Mouse (Mus musculus) heart, postnatal 0 days (tissue): ENCODE results near the gene Dpp9. TPM values are rescaled to one million over a fixed set of nuclear protein-coding genes. Genes with fewer than 3 reads are reported as not detected.
A peak's percentile ranks its signal among the peaks of the same experiment; 100 is the strongest.

Experiments
- ATAC-seq: fragments of 200-750 bp; cut with Nextera tagmentation; 2 replicates; pipeline ENCODE4 v1.8.0; 2017; ENCODE audit warnings: low read depth, moderate number of reproducible peaks, moderate library complexity; ENCODE audit not compliant: insufficient read depth
- DNase-seq: peaks from one replicate; pipeline ENCODE4 v3.0.0-alpha.2; 2016; ENCODE audit warnings: low spot score
- H3K27ac ChIP-seq: fragments of 300-500 bp; sonication (generic); 2 replicates; pipeline ENCODE4 v1.5.1; 2014; ENCODE audit warnings: low read depth, mild to moderate bottlenecking
- H3K27me3 ChIP-seq: fragments of 300-500 bp; sonication (generic); 2 replicates; pipeline ENCODE4 v1.6.1; 2014; ENCODE audit warnings: low read length, mixed read lengths; ENCODE audit not compliant: control insufficient read depth, insufficient read depth
- H3K36me3 ChIP-seq: fragments of 300-500 bp; sonication (generic); replicated peaks from 2 replicates; pipeline ENCODE4 v1.6.1; 2014; ENCODE audit warnings: low read length, mixed read lengths; ENCODE audit not compliant: control insufficient read depth, insufficient read depth
- H3K4me1 ChIP-seq: fragments of 300-500 bp; sonication (generic); 2 replicates; pipeline ENCODE4 v1.6.1; 2014; ENCODE audit warnings: antibody characterized with exemption; ENCODE audit not compliant: control insufficient read depth, insufficient read depth
- H3K4me2 ChIP-seq: fragments of 300-500 bp; sonication (generic); 2 replicates; pipeline ENCODE4 v1.6.1; 2014; ENCODE audit warnings: low read depth, mild to moderate bottlenecking, low read length, moderate library complexity
- H3K4me3 ChIP-seq: fragments of 300-500 bp; sonication (generic); 2 replicates; pipeline ENCODE4 v1.5.1; 2014; ENCODE audit warnings: low read depth, low read length
- H3K9ac ChIP-seq: fragments of 300-500 bp; sonication (generic); replicated peaks from 2 replicates; pipeline ENCODE4 v1.6.1; 2014; ENCODE audit warnings: low read depth, low read length, mixed read lengths
- H3K9me3 ChIP-seq: fragments of 300-500 bp; sonication (generic); replicated peaks from 2 replicates; pipeline ENCODE4 v1.6.1; 2016; ENCODE audit warnings: low read length; ENCODE audit not compliant: control insufficient read depth
- CTCF ChIP-seq: IDR thresholded peaks from 2 replicates; pipeline ENCODE4 v1.5.1; 2016; ENCODE audit warnings: antibody characterized with exemption, control low read depth, low read depth
- EP300 ChIP-seq: IDR thresholded peaks from 2 replicates; pipeline ENCODE4 v1.6.1; 2016; ENCODE audit warnings: antibody characterized with exemption, low read depth
- WGBS: fragments of 180-500 bp; shearing (Covaris S2); extraction: QIAGEN DNeasy Blood & Tissue Kit; methylation state at CpG from one replicate; pipeline ENCODE4 v1.1.7; 2014; 5-methylcytosine and 5-hydroxymethylcytosine counted together
- microRNA counts: library from miRNA; unstranded; fragments of <30 nt; microRNA quantifications from one replicate; lab custom pipeline; 2015
- microRNA-seq: library from miRNA; unstranded; fragments of <30 nt; microRNA quantifications from one replicate; pipeline ENCODE4, GENCODE M21; 2016
- polyA plus RNA-seq: library from polyadenylated mRNA; unstranded; fragments of >200 nt; fragmentation: Nextera tagmentation; extraction: Ambion mirVana; gene quantifications from 2 replicates; pipeline ENCODE4 v1.2.1, GENCODE M21; 2015
- total RNA-seq: library from RNA; depleted of rRNA; stranded (reverse); fragments of >200 nt; gene quantifications from 2 replicates; pipeline ENCODE4 v1.2.3, GENCODE M21; 2014; ENCODE audit warnings: low replicate concordance; rRNA removed

Dpp9 gene
- total and polyA plus RNA-seq, 2 experiments from 2014 or later, result 13.3 to 29.0 TPM

DNA sequence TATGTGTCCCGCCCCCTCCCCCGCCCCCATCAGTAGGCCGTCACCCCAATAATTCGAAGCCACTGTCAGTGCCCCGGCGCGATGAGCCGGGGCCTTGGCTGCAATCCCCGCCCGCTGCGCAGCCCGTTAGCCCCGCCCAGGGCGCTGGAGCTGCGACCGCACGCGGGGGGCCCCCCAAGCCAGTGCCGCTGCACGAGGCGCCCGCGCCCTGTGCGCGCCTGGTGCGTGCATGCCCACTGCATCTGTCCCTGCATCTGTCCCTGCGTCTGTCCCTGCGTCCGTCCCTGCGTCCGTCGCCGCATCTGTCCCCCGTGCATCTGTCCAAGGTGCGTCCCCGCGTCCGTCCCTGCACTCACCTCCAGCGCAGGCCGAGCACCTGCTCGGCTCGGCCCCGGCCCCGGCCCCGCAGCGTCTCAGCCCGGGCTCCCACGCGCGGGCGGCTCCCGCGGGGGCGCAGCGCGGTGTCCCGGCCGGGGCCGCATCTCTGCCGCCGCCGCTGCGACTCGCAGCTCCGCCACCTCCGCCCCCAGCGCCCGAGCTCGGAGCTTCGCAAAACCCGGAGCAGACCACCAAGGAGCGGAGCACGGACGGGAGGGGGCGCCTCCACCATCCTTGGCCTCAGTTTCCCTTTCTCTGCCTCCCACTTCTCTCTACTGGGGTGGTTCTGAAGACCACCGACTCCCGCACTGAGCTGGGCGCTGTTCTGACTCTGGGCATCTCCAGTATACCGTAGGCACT is 78.7 kb downstream of the Dpp9 start, which contains the start of gene Sema6b:
Sema6b (minus strand) TSS at position 486 of the 738 bp plus-strand sequence.
- Histone ChIP-seq H3K27ac (no peak within 1 kb of the TSS), H3K4me1 (peaks cover 10% of the 10 kb centered on the region), H3K4me2 (peak within 1 kb of the TSS; percentile 94), H3K9ac (peak within 1 kb of the TSS; percentile 37; the same call in 1 of the 2 replicates), H3K9me3 (no peaks in the 10 kb centered on the region), H3K36me3 (no peaks in the 10 kb centered on the region), H3K4me3 (peak within 1 kb of the TSS; percentile 60), H3K27me3 (peaks cover 74% of the 10 kb centered on the region)
- WGBS, result 2% methylated on average over 74 of the region's 79 CpGs
- DNase-seq, result peak; percentile 33
- ATAC-seq, result peak; percentile 21; the same call in 1 of the 2 replicates
- TF ChIP-seq CTCF, result no peak
- TF ChIP-seq EP300, result no peak

DNA sequence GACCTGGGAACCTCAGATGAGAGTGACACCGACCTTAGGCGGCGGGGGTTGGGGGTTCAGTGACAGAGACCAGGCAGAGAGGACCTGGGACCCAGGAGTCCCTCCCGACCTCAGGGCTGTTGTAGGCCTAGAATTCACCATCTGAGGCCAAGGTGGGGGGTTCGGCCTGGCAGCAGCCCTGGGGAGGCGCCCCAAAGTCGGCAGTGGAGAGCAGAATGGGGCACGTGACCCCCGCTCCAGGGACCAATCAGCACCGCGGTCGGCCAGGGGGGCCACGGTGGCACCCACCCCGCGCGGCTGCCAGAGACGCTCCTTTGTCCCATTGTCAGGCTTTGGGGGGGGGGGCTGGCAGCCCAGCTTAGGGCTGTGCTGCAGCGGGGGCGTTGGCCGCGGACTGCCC is 79.3 kb downstream of the Dpp9 start:
- DNase-seq (no peak), ATAC-seq (no peak)
- H3K36me3 ChIP-seq, result no peaks in the 10 kb centered on the region
- peak overlapping the region; percentile 60 for H3K4me3 ChIP-seq
- H3K4me2 ChIP-seq, result peak overlapping the region; percentile 94
- peaks cover 70% of the 10 kb centered on the region for H3K27me3 ChIP-seq
- no peaks in the 10 kb centered on the region for H3K9me3 ChIP-seq
- peaks cover 13% of the 10 kb centered on the region for H3K4me1 ChIP-seq
- TF ChIP-seq EP300 (no peak), CTCF (no peak)
- H3K9ac ChIP-seq, result peak overlapping the region; percentile 37; the same call in 1 of the 2 replicates
- H3K27ac ChIP-seq, result no peak overlapping the region
- 20% methylated on average over 14 of the region's 21 CpGs for WGBS

DNA sequence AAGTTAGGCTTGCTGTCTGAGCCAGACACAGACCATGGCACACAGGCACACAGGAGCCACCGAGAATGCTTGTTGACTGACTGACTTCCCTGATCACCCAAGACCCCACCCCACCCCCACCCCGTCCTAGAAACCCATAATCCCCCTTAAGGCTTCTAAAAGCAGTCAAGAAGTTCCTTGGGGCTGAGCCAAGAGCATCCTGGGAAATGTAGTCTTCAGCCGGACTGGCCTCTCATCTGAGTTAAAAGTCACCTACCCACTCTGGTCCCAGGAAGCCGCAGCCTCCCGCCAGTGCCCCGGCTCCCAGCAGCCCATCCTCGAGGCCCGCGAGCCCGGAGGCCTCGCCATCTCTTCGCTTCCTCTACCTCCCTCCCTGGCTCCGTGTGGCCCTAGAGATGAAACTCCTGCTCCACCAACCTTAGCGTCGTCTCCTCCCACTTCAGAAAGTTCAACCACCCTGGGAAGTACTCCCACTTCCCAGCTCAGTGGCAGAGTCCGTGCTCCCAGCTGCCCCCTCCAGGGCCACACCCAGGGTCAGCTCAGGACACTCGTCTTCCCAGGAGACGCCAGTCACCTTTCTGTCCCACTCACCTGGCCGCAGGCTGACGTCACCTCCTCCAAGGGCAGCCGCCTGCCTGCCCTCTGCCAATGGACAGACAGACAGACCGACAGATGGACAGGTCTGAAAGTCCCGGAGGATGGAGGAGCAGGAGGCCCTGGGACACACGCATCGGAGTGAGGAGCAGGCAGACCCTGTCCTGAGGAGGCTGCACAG is 80.7 kb downstream of the Dpp9 start:
- peaks cover 20% of the 10 kb centered on the region for H3K4me1 ChIP-seq
- no peak overlapping the region for H3K27ac ChIP-seq
- 25% methylated on average over 25 of the region's 25 CpGs for WGBS
- H3K9me3 ChIP-seq, result no peaks in the 10 kb centered on the region
- H3K4me2 ChIP-seq, result peak overlapping the region; percentile 24; the same call in 1 of the 2 replicates
- no peaks in the 10 kb centered on the region for H3K36me3 ChIP-seq
- TF ChIP-seq EP300, result no peak
- TF ChIP-seq CTCF, result no peak
- no peak overlapping the region for H3K9ac ChIP-seq
- H3K27me3 ChIP-seq, result peaks cover 57% of the 10 kb centered on the region
- ATAC-seq (no peak), DNase-seq (no peak)
- no peak overlapping the region for H3K4me3 ChIP-seq

MicroRNAs within 50 kb of the gene (microRNA counts, 519-probe panel; counts per million panel counts)
- 1,889 counts per million, percentile 18 among the panel's probes with 10 or more counts for microRNA mmu-miR-7b (lab: Ali Mortazavi, UCI)

Small RNAs within 50 kb of the gene (microRNA-seq; reads per million reads assigned to microRNA genes)
- gene Gm44397 (not detected), gene Mir7b (5.7 reads per million, percentile 23 among the genes with 10 or more reads in this experiment)

Other genes with a start within 250 kb of the Dpp9 start
- gene Shd, start 248.4 kb downstream of the Dpp9 start, total RNA-seq, result 7.5 and 11.7 TPM in 2 replicates
- 5.0 and 5.7 TPM in 2 replicates for gene Shd, start 248.4 kb downstream of the Dpp9 start, polyA plus RNA-seq
- gene Fsd1, start 232.4 kb downstream of the Dpp9 start, total RNA-seq, result not detected in 2 replicates
- 0.26 and 0.51 TPM in 2 replicates for gene Fsd1, start 232.4 kb downstream of the Dpp9 start, polyA plus RNA-seq
- gene Stap2, start 213.3 kb downstream of the Dpp9 start, total RNA-seq, result 14.3 and 23.7 TPM in 2 replicates
- 16.0 and 17.2 TPM in 2 replicates for gene Stap2, start 213.3 kb downstream of the Dpp9 start, polyA plus RNA-seq
- gene Mpnd, start 213.2 kb downstream of the Dpp9 start, total RNA-seq, result 100 and 114 TPM in 2 replicates
- gene Mpnd, start 213.2 kb downstream of the Dpp9 start, polyA plus RNA-seq, result 42.5 and 42.9 TPM in 2 replicates
- gene Sh3gl1, start 182.3 kb downstream of the Dpp9 start, total RNA-seq, result 45.8 and 61.1 TPM in 2 replicates
- 43.5 and 49.5 TPM in 2 replicates for gene Sh3gl1, start 182.3 kb downstream of the Dpp9 start, polyA plus RNA-seq
- 2.8 and 8.3 TPM in 2 replicates for gene Chaf1a, start 178.5 kb downstream of the Dpp9 start, total RNA-seq
- gene Chaf1a, start 178.5 kb downstream of the Dpp9 start, polyA plus RNA-seq, result 2.9 and 3.0 TPM in 2 replicates
- gene Ubxn6, start 143.9 kb downstream of the Dpp9 start, total RNA-seq, result 67.5 and 68.1 TPM in 2 replicates
- 56.2 and 58.2 TPM in 2 replicates for gene Ubxn6, start 143.9 kb downstream of the Dpp9 start, polyA plus RNA-seq
- 23.9 and 35.9 TPM in 2 replicates for gene Hdgfl2, start 139.3 kb downstream of the Dpp9 start, total RNA-seq
- 52.1 TPM in 2 replicates for gene Hdgfl2, start 139.3 kb downstream of the Dpp9 start, polyA plus RNA-seq
- 47.4 and 88.5 TPM in 2 replicates for gene Plin4, start 109.1 kb downstream of the Dpp9 start, total RNA-seq
- 5.9 and 9.4 TPM in 2 replicates for gene Plin4, start 109.1 kb downstream of the Dpp9 start, polyA plus RNA-seq
- gene Plin5, start 101.3 kb downstream of the Dpp9 start, total RNA-seq, result 23.3 and 58.8 TPM in 2 replicates
- 55.7 and 58.3 TPM in 2 replicates for gene Plin5, start 101.3 kb downstream of the Dpp9 start, polyA plus RNA-seq
- gene Lrg1, start 96.9 kb downstream of the Dpp9 start, total RNA-seq, result 4.5 and 5.1 TPM in 2 replicates
- gene Lrg1, start 96.9 kb downstream of the Dpp9 start, polyA plus RNA-seq, result 9.0 and 10.0 TPM in 2 replicates
- gene Sema6b, start 78.6 kb downstream of the Dpp9 start, total RNA-seq, result 7.9 and 10.4 TPM in 2 replicates
- gene Sema6b, start 78.6 kb downstream of the Dpp9 start, polyA plus RNA-seq, result 0.81 and 0.93 TPM in 2 replicates
- gene Tnfaip8l1, start 56.4 kb downstream of the Dpp9 start, total RNA-seq, result 3.4 and 16.5 TPM in 2 replicates
- gene Tnfaip8l1, start 56.4 kb downstream of the Dpp9 start, polyA plus RNA-seq, result 4.9 and 5.6 TPM in 2 replicates
- gene Mydgf, start 35.0 kb downstream of the Dpp9 start, total RNA-seq, result 42.9 and 43.2 TPM in 2 replicates
- gene Mydgf, start 35.0 kb downstream of the Dpp9 start, polyA plus RNA-seq, result 50.2 and 52.0 TPM in 2 replicates
- gene Fem1a, start 37.9 kb upstream of the Dpp9 start, total RNA-seq, result 82.1 and 84.3 TPM in 2 replicates
- gene Fem1a, start 37.9 kb upstream of the Dpp9 start, polyA plus RNA-seq, result 29.5 and 37.1 TPM in 2 replicates
- 12.3 and 13.8 TPM in 2 replicates for gene Ticam1, start 57.9 kb upstream of the Dpp9 start, total RNA-seq
- gene Ticam1, start 57.9 kb upstream of the Dpp9 start, polyA plus RNA-seq, result 4.4 and 4.6 TPM in 2 replicates
- 76.8 and 78.5 TPM in 2 replicates for gene Plin3, start 74.0 kb upstream of the Dpp9 start, total RNA-seq
- gene Plin3, start 74.0 kb upstream of the Dpp9 start, polyA plus RNA-seq, result 70.9 and 73.0 TPM in 2 replicates
- gene Arrdc5, start 81.4 kb upstream of the Dpp9 start, total RNA-seq, result not detected in 2 replicates
- not detected in 2 replicates for gene Arrdc5, start 81.4 kb upstream of the Dpp9 start, polyA plus RNA-seq
- gene Uhrf1, start 84.4 kb upstream of the Dpp9 start, total RNA-seq, result 26.8 and 33.8 TPM in 2 replicates
- gene Uhrf1, start 84.4 kb upstream of the Dpp9 start, polyA plus RNA-seq, result 13.2 and 14.4 TPM in 2 replicates
- gene Kdm4b, start 107.2 kb upstream of the Dpp9 start, total RNA-seq, result 61.8 and 80.4 TPM in 2 replicates
- 16.1 and 17.7 TPM in 2 replicates for gene Kdm4b, start 107.2 kb upstream of the Dpp9 start, polyA plus RNA-seq